Mouse (Mus musculus) spleen, embryonic (tissue): ENCODE measurements around the gene Ptprg.

Experiments used
- CTCF ChIA-PET: fragments of 350-600 bp; sonication (Branson Sonifier 250); formaldehyde crosslinking; loops from one replicate; lab custom pipeline; 2022; lab: Charles Lee

Gene Ptprg

DNA sequence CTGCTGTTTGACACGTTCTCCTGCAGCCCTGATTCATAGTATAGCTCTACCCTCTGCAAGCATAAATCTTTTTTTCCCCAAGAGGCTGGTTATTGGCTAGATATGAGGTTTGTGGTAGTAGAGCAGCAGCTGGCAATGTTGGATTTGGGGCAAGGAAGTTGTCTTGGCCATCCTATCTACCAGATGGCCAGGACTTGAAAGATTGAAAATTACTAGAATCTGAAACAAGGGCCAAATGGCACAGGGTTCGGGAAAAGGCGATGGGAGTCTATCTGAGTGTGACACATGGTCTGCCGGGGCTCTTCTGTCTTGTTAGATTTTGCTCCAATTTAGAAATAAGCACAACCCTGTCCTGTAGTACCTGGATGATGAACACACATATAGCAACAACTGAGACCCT, 531.7 kb downstream of the Ptprg start:
- CTCF ChIA-PET = no interaction called here

DNA sequence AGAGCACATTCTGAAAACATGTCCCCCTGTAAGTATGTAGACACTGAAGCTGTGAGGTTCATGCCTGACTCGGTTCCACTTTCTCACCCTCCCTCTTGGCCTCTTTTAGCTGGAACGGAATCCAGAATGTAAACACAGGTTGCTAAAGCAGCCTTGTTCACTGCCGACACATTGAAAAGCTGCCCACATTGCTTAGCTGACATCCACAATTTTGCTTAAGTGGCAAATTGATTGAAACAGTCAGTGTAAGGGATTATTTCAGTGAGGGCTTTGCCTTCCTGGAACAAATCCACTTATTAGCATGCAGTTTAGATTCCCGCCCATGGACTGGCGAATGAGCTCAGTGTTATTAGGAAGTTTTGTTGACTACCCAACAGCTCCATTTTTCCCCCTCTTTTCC, 532.8 kb downstream of the Ptprg start:
- CTCF ChIA-PET = no interaction called here

DNA sequence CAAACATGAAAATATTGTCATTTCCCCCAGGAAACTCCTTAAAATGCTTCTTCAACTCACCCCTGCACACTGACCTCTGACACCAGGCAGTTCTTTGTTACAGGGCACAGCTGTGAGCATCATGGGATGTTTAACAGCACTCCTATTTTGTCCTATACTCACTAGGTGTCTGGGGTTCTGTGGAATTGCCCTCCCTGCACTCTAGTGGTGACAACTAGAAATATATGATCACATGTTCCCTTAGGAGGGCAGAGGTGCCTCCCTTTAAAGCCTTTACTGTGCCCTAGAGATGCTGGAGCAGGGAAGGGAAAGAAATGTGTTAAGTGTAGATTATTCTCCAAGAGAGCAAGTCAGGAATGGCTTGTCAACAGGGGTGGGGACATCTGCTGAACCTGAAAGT, 536.6 kb downstream of the Ptprg start:
- CTCF ChIA-PET = no interaction called here

DNA sequence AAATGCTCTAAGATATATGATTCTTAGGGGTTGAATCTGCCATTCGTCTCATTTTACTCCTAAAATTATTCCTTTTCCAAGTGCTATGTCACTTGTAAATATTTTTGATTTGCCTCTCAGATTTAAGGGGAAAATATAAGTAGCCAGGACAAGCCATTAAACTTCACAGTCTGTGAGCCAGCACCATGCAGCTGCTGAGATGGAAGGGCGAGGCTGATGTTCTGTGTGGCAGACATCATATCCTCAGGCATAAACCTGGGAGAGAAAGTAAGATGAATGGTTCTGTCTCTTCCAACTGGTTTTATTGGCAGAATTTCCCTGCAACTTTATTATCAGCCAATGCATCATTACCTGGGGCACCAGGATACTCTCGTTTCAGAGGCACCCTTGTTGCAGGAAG, 538.4 kb downstream of the Ptprg start:
- CTCF ChIA-PET = no interaction called here

DNA sequence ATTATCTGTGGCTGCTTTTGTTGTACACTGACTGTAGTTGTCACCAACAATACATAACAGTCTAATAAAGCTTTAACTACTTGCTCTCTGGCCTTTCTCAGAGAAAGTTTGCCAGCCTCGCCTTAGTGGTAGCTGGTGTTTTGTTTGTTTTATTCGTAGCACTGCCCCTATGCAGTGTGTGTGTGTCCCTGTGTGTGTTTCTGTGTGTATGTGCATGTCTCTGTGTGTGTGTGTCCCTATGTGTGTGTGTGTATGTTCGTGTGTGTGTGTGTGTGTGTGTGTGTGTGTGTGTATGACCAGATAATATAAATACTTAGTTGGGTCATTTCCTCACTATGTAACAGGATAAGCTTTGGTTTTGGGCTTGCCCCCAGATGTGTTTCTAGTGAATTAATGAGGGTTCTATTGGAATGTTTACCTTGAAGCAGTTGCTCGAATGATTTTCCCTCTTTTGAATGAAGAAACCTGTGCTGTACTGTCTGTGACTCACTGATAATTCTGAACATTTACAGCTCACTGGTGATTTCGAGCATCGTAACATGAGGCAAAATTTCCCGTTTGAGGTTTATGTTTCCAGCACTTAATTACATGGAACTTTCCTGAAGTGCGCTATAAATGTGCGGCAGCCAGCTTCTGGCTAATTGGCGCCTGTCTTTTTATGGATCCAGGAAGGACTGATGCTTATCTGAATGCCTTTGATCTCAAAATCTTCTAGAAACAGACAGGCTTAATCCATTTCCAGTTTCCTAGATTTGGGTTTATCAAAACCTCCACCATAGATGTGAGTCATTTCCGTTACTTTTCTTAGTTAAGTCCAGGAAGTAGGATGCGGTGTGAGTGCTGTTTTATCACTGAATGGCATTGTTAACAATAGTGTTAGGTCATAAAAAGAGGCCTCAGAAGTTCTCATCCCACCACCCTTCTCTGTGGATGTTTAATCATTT, 546.3 kb downstream of the Ptprg start:
- CTCF ChIA-PET = no interaction called here

DNA sequence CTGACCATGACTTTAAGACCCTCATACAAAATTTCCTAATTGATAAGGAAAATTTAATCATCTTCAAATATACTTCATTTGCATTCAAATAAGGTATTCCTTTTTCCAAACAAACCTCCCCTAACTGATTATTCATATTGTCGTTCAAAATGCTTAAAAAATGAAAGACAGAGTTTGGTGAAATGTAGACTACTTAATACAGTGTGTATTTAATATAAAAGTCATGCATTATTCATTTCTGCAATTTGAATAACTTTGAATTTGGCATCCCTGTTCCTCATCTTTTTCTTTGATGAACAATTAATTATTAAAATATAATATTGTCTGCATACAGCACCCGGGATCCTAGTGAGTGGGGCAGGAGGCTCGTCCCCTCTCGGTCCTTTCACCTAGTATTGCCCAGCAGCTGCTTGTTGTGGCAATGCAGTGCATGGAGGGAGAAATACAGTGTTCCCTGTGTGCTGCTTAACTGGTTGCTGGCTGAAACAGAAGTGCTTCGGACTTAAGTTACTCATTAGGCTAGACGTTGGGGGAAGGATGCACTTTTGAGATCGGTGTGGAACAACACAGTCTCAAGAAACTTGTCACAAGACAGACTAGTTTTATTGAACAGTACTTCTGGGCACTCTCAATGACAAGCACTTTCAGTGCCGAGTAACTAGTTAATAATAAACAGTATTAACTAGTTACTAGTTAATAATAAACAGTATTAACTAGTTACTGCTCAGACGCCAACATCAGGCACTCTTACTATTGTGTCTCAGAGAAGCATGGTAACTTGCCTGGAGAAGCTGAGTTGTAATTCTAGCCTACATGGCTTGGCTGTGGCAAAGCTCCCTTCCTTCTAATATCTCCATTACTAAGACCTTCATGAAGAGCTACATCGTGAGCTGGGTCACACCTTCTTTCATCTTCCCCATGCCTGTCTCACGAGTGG, 549.3 kb downstream of the Ptprg start:
- CTCF ChIA-PET = no interaction called here

DNA sequence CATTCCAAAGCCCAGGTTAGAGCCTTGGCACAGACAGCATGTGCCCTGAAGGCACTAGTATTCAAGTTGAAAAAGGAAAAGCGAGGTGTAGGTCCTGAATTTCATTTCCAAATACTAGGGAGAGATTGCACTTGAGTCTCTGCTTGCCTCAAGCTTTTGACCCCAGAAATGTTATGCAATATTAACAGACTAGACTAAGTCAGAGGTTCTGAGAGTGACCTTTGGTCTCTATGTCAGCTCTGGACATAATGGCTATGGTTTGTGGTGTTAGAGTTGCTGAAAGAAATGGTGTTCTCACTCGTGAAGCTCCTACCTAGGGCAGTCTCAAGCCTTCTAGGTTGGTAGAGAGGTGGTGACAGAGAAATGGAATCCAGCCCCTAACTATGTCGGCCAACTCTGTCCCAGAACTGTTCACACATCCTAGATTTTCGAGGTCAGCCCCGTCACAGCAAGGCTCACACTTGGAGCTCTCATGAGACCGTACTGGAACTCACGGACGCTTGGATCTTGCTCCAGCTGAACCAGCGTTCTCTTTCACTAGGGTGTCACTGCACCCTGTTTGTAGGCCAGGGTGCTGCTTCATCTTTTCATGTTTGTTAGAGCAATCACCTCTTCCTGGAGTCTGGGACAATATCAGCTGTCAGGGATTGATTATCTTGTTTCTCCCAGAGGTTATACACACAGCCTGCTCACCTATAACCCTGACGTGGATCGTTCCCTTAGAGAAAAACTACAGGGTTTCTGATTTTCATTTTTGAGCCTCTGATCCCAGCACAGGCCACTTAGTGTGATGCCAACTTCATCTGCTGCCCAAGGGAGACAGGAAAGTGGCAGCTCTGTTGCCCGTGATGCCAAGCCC, 551.2 kb downstream of the Ptprg start:
- CTCF ChIA-PET = no interaction called here

DNA sequence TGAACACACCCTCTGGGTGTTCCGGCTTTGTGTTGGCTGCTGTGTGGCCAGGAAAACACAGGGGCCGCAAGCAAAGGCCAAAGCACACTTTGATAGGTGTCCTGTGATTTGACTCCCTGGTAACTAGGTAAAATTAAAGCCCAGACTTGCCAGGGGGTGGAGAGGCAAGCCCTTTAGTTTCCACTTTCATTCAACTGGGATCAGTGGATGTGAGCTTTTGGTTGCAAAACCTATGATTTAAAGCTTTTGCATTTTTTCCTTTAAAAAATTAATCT, 551.8 kb downstream of the Ptprg start:
- CTCF ChIA-PET = no interaction called here

DNA sequence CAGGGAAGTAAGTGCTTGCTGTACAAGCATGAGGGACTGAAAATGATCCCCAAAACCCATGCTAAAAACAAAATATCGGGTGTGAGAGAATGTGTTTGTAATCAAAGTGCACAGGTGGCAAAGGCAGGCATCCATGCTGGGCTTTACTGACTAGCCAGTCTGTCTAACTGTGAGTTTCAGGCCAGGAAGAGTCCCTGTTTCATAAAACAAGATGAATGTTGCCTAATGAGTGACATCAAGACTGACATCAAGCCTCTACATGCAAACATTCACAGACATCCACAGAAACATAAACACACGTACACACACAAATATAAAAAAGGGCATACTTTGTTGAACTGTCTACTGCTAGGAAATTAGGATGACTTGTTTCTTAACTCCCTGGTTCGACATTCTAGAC, 552.3 kb downstream of the Ptprg start:
- CTCF ChIA-PET = no interaction called here

DNA sequence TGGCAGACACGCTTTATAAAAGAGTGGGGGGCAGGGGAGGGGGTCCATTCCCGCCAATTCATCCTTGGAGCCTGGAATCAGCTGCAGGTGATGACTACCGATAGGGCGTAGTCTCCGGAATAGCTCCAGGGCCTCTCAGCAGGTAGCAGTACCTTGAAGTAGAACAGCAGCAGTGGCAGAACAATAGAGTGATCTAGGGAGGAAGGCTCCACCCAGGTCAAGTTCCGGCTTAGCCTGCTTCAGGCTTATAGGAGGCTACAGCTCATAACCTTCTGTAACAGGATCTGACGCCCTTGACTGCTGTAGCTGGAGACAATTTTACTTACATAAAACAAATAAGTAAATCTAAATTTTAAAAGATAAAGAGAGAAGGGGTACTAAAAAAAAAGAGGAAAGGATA, 554.1 kb downstream of the Ptprg start:
- CTCF ChIA-PET = no interaction called here

DNA sequence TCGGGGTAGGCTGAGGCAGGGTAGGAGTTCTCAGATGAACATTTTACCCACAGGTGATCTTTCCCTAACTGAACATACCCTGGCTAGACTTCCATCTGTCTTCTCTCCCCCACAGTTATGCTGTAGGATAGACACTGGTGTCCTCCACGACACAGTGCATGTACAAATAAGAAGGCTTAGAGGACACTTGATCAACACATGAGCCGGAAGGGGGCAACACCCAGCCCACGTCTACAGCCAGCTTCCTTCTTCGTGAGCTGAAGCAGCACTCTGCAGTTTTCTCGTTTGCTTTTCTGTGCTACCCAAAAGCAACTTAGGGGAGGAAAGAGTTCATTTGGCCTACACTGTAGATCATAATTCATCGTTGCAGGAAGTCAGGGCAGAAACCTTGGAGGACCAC, 554.7 kb downstream of the Ptprg start:
- CTCF ChIA-PET = no interaction called here

DNA sequence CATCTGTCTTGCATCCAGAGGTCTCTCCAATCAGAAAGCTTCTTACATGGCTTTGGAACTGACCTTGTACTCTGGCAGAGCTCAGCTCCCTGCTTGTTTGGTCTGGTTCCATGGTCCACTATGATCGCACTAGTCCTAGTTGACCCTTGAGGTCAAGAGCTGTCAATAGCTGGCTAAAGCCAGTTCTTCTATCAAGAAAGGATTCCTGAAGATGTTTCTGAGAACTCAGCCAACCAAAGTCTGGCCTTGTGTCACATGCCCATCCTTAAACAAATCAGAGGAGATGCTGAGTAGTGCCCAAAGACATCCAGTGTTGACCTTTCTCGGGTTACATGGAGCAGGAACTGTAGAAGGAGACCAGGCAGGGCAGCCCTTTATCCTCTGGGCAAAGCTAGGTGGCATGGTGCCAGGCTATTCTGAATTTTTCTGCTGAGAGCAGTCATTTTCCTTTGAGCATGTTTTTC, 559.2 kb downstream of the Ptprg start:
- CTCF ChIA-PET = no interaction called here

DNA sequence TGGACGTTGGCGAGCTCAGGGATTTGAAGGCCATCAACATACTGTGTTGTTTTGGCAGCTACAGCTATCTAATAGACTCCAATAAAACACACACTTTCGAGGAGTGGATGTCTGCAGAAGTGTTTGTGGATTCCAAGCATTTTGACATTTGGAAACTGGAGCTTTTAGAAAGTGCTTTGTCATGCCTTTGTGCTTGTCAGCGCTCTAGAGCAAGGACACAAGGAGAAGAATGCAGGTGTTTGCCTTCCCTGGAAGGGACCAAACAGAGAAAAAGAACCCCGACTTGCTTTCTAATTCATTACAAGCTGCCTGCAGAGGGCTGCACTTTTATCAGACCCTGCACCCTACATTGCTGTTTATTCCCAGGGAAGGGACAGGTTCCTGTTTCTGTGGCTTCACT, 560.0 kb downstream of the Ptprg start:
- CTCF ChIA-PET = no interaction called here

DNA sequence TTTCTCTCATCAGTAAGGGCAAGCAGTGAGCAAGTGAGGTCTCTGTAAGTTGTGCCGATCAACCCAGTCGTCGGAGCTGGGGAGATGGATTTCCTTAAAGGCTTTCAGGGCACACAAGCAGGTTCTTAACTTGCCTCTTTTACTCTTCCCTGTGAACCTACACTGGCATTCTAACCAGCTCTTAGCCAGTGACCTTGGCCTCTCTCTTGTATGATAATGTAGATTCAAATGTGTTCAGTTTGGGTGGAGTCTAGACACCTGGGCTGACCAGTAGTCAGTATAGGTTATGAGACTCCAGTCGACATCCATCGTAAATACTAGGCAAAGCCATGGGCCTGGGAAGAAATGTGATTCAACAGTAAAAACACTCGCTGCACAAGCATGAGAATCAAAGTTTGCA, 560.7 kb downstream of the Ptprg start:
- CTCF ChIA-PET = no interaction called here

DNA sequence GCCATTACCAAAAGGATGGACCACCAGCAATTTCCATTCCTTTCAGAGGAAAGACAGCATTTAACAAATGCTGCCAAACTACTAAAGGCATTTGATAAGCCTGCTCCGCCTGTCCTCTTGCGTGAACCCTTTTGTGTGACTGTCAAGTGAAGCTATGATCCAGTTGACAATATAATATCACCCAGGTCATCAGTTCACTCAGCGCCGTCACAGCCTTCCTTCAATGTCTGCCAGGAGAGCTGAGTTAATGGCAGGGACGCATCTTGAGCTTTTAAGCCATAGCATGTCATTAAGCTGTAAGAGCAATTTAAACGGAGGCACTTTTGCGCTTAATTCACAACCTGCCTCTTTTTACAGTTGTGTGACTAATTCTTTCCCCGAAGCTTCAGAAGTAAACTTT, 565.9 kb downstream of the Ptprg start:
- CTCF ChIA-PET = no interaction called here

DNA sequence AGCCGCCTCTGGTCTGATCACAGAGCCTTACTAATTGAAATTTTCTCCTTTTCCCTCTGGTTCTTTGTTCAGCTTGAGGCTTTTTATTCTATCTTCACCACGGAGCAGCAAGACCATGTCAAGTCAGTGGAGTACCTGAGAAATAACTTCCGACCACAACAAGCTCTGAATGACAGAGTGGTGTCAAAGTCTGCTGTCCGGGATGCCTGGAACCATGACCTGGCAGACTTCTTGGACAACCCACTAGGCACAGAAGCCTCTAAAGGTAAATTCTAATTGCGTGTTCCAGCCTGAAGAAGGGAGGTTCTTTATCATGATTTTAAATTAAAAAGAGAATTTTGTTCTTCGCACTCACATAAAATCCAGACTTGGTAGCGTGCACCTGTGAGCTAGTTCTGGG, 568.6 kb downstream of the Ptprg start:
- CTCF ChIA-PET = no interaction called here

DNA sequence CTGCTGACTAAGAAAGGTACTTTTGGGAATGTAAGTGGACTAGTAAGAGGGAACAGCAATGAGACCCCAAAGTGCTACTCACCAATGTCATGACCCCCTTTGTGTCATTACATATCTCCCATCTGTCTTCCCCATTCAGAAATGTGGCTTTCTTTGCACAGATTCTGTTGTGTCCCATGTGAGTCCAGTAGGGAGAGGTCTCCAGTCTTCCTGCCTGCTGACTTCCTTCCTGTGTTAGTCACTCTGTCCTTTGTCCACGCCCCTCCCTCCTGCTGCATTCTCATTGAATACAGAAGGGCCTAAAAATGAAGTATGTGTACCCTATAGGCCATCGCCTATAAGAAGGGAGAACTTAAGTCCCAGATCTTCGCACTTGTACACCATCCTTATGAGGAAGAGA, 571.4 kb downstream of the Ptprg start:
- CTCF ChIA-PET = no interaction called here

DNA sequence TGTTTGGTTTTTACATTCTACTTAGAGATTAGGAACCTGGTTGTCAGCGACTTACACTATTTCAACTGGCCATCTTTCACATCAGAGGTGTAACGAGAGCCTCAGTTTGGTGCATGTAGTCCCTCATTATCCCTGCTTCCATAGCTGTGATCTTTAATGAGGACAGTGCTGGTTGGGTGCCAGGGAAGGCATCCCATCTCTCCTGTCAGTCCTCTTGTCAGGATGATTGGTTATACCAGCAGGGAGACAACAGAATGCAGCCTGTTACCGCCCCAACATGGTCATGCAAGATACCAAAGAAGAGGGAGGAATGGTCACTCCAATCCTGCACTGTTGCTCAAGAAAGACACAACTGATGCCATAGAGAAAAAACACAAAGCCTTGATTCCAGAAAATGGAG, 574.6 kb downstream of the Ptprg start:
- CTCF ChIA-PET = no interaction called here

DNA sequence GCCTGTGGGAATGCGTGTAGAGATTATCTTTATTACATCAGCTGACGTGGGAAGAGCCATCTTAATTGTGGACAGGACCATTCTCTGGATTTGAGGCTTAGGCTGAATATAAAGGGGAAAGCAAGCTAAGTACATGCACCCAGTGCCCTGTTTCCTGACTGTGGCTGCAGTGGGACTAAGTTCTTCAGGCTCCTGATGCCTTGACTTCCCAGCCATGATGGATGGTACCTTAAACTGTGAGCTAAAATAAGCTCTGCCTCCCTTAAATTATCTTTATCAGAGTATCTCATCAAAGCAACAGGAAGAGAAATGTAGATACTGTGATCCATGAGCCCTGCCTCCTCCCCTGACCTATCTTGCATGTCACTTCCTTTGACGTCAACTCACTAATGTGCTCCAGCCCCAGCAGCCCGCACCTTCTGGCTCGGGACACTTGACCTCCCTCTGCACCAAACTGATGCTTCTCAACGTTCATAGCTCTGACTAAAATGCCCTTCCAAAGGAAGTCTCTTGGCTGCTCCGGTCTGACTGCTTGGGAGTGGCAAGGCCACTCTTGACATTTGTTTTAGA, 578.8 kb downstream of the Ptprg start:
- CTCF ChIA-PET = no interaction called here

DNA sequence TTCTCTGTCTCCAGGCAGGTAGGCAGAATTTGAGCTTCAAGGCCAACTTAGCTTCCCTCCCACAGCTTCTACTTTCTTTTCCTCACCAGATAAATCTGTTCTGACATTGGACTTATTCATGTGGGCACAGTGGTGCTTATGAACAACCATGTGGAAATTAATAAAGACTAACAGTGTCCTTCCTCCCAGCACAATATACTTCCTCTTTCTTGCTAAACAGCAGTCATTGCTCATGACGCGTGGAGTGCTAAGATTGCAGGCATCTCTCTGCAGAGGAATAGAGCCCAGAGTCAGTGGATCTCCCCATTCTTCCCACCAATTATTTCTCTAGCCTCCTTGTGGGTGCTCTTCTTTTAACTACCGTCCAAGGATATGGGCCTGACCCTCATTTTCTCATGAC, 579.8 kb downstream of the Ptprg start:
- CTCF ChIA-PET = no interaction called here

DNA sequence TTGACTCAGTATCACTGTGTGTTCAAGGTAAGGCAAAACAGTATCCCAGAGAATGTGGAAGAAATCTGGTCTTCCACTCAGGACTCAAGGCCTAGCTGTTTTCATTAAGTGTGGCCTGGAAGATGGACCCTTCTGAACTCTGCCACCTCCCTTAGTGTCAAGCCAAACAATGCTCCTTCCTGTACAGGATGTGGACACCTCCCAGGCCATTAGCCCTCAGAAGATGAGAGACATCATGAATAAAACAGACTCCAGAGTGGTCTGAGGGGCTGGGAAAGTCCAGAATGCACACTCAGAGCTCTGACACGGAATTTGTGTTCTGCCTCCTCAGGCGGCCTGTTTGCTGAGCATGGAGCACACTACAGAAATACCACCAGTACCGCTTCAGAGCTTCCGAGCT, 581.2 kb downstream of the Ptprg start:
- CTCF ChIA-PET = no interaction called here

DNA sequence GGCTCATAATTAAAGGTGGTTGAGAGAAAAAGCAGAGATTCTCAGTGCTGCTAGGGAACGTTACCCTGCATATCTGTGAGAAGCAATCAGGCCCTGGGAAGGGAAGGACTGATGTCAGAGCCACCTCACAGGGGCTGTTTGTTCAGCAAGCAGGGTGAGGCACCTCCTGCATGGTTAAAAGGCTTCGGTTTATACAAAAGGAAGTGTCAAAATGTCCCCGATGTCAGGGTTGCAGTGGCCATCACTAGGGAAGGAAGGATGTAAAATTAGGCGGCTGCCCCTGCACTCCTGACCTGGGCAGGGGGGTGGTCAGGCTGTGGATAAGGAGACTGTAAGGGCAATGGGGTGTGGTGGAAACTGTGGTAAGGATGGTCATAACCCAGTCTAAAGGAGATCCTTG, 583.2 kb downstream of the Ptprg start:
- CTCF ChIA-PET = no interaction called here
